Mouse (Mus musculus) heart, adult 2 months (tissue): Measurements from ENCODE around the gene Iqschfp. TPM values are rescaled to one million over a fixed set of nuclear protein-coding genes. Genes with fewer than 3 reads are reported as not detected.

Experiments
- DNase-seq, 2 experiments: peaks; one replicate each; pipeline ENCODE4 v3.0.0; 2021
- H3K27ac ChIP-seq: fragments of 200-600 bp; 2 replicates; pipeline ENCODE4 v1.8.1; 2022
- H3K27me3 ChIP-seq: fragments of 200-500 bp; 2 replicates; pipeline ENCODE4 v1.6.1; 2012; ENCODE audit warnings: mild to moderate bottlenecking, low read length, inconsistent platforms, mixed read lengths; ENCODE audit not compliant: control insufficient read depth, insufficient read depth
- H3K36me3 ChIP-seq: fragments of 200-500 bp; 2 replicates; pipeline ENCODE4 v1.6.1; 2012; ENCODE audit warnings: low read length, inconsistent platforms; ENCODE audit not compliant: control insufficient read depth, insufficient read depth
- H3K4me1 ChIP-seq: fragments of 200-500 bp; 2 replicates; pipeline ENCODE4 v1.6.1; 2011; ENCODE audit warnings: low read length; ENCODE audit not compliant: control insufficient read depth, insufficient read depth
- H3K4me3 ChIP-seq: fragments of 200-600 bp; 2 replicates; pipeline ENCODE4 v1.8.1; 2022
- H3K79me2 ChIP-seq: fragments of 200-500 bp; replicated peaks from 2 replicates; pipeline ENCODE4 v1.6.1; 2012; ENCODE audit warnings: mild to moderate bottlenecking, inconsistent platforms, low read length, moderate library complexity, mixed read lengths; ENCODE audit not compliant: control insufficient read depth, insufficient read depth
- H3K9ac ChIP-seq: fragments of 200-500 bp; 2 replicates; pipeline ENCODE4 v1.6.1; 2012; ENCODE audit warnings: low read depth, mild to moderate bottlenecking, control low read depth, inconsistent platforms, low read length, mixed read lengths
- CTCF ChIP-seq: fragments of 200-600 bp; IDR thresholded peaks from 2 replicates; pipeline ENCODE4 v1.8.1; 2022; ENCODE audit warnings: antibody characterized with exemption, mild to moderate bottlenecking, moderate library complexity
- EP300 ChIP-seq: fragments of 200-500 bp; IDR thresholded peaks from 2 replicates; pipeline ENCODE4 v1.6.1; 2011; ENCODE audit warnings: low read depth, low read length, control low read depth; ENCODE audit not compliant: insufficient read depth
- POLR2A ChIP-seq: fragments of 200-500 bp; IDR thresholded peaks from 2 replicates; pipeline ENCODE4 v1.6.1; 2011; ENCODE audit warnings: mild to moderate bottlenecking, low read depth, low read length, control low read depth; ENCODE audit not compliant: insufficient read depth
- WGBS: fragments of 180-500 bp; shearing (Covaris S2); methylation state at CpG from one replicate; pipeline ENCODE4 v1.1.7; 2018; 5-methylcytosine and 5-hydroxymethylcytosine counted together
- intact Hi-C: fragments of 180-260 bp; cut with DNase I; formaldehyde crosslinking; loops from one replicate; pipeline ENCODE4 v1.15.1; 2025
- polyA plus RNA-seq: library from polyadenylated mRNA; depleted of rRNA; stranded (reverse); fragments of >200 nt; gene quantifications from 2 replicates; pipeline ENCODE4 v1.2.3, GENCODE M21; 2012
- total RNA-seq, 2 experiments: library from RNA; stranded (reverse); gene quantifications; 2 replicates each; pipeline ENCODE4 v1.2.3; 2021

Iqschfp gene
- total and polyA plus RNA-seq, 3 experiments = not detected

- Histone ChIP-seq H3K79me2 (peaks cover 2% of the 10 kb centered on the region), H3K4me1 (peaks cover 23% of the 10 kb centered on the region), H3K27me3 (no peaks in the 10 kb centered on the region), H3K36me3 (peaks cover 15% of the 10 kb centered on the region), H3K4me3 (no peak overlapping the region), H3K9ac (no peak overlapping the region), H3K27ac (no peak overlapping the region)
- 65% methylated on average over 3 of the region's 3 CpGs for WGBS
- TF ChIP-seq CTCF = no peak
- no peak for TF ChIP-seq POLR2A
- no peak for TF ChIP-seq EP300
- intact Hi-C loops = no loop called here
- no peak for DNase-seq
Observed at GRCm38 (mm10) chr3:68504838-68505237, 612.8 kb downstream of the Iqschfp start.

- peaks cover 2% of the 10 kb centered on the region for H3K79me2 ChIP-seq
- intact Hi-C loops = no loop called here
- H3K4me1 ChIP-seq = peaks cover 28% of the 10 kb centered on the region
- TF ChIP-seq EP300 (0 out of 2 replicates have a peak, but pooled peaks have one; percentile 43), CTCF (no peak)
- H3K36me3 ChIP-seq = peaks cover 12% of the 10 kb centered on the region
- 36% methylated on average over 7 of the region's 7 CpGs for WGBS
- H3K4me3 ChIP-seq = no peak overlapping the region
- no peak overlapping the region for H3K9ac ChIP-seq
- DNase-seq = peak in 1 of 2 experiments; percentile 38
- no peaks in the 10 kb centered on the region for H3K27me3 ChIP-seq
- no peak overlapping the region for H3K27ac ChIP-seq
Observed at GRCm38 (mm10) chr3:68506769-68507318, 614.8 kb downstream of the Iqschfp start.

GRCm38 (mm10) chr3:68508629-68509028 is 616.6 kb downstream of the Iqschfp start:
- peak; percentile 69 to 83 for DNase-seq
- intact Hi-C loops = loop anchor here (2.0 kb wide), 2 partner anchors 14 to 34 kb away; no protein-coding TSS in a partner anchor
- peaks cover 2% of the 10 kb centered on the region; the same call in 1 of the 2 replicates for H3K79me2 ChIP-seq
- H3K27me3 ChIP-seq = no peaks in the 10 kb centered on the region
- 4% methylated on average over 6 of the region's 6 CpGs for WGBS
- H3K27ac ChIP-seq = peak overlapping the region; percentile 65
- TF ChIP-seq CTCF (no peak), EP300 (peak; percentile 73; the same call in 1 of the 2 replicates), POLR2A (no peak)
- peaks cover 26% of the 10 kb centered on the region for H3K4me1 ChIP-seq
- H3K4me3 ChIP-seq = no peak overlapping the region
- H3K36me3 ChIP-seq = peaks cover 12% of the 10 kb centered on the region
- 0 out of 2 replicates have a peak overlapping the region, but pooled peaks have one; percentile 5 for H3K9ac ChIP-seq

- H3K4me3 ChIP-seq = no peak overlapping the region
- DNase-seq = no peak
- no peaks in the 10 kb centered on the region for H3K27me3 ChIP-seq
- peaks cover 24% of the 10 kb centered on the region for H3K4me1 ChIP-seq
- intact Hi-C loops = no loop called here
- H3K27ac ChIP-seq = 0 out of 2 replicates have a peak overlapping the region, but pooled peaks have one; percentile 31
- H3K9ac ChIP-seq = no peak overlapping the region
- WGBS = 71% methylated on average over 5 of the region's 5 CpGs
- H3K36me3 ChIP-seq = peaks cover 5% of the 10 kb centered on the region
- peaks cover 2% of the 10 kb centered on the region; the same call in 1 of the 2 replicates for H3K79me2 ChIP-seq
- TF ChIP-seq CTCF (no peak), POLR2A (no peak), EP300 (no peak)
Observed at GRCm38 (mm10) chr3:68510872-68511271, 618.8 kb downstream of the Iqschfp start.

GRCm38 (mm10) chr3:68511744-68512143 is 619.7 kb downstream of the Iqschfp start:
- Histone ChIP-seq H3K4me1 (peaks cover 25% of the 10 kb centered on the region), H3K9ac (no peak overlapping the region), H3K79me2 (peaks cover 2% of the 10 kb centered on the region; the same call in 1 of the 2 replicates), H3K4me3 (no peak overlapping the region), H3K27ac (no peak overlapping the region; the same call in 1 of the 2 replicates), H3K36me3 (peaks cover 2% of the 10 kb centered on the region; the same call in 1 of the 2 replicates), H3K27me3 (no peaks in the 10 kb centered on the region)
- 61% methylated on average over 4 of the region's 4 CpGs for WGBS
- TF ChIP-seq EP300 (no peak), POLR2A (no peak), CTCF (no peak)
- DNase-seq = no peak
- intact Hi-C loops = no loop called here

- Histone ChIP-seq H3K27ac (no peak overlapping the region), H3K36me3 (peaks cover 4% of the 10 kb centered on the region), H3K4me3 (no peak overlapping the region), H3K9ac (no peak overlapping the region), H3K79me2 (peaks cover 2% of the 10 kb centered on the region; the same call in 1 of the 2 replicates), H3K4me1 (peaks cover 21% of the 10 kb centered on the region), H3K27me3 (no peaks in the 10 kb centered on the region)
- 88% methylated on average over 11 of the region's 11 CpGs for WGBS
- intact Hi-C loops = no loop called here
- no peak for DNase-seq
- TF ChIP-seq EP300 = no peak
- no peak for TF ChIP-seq CTCF
- TF ChIP-seq POLR2A = no peak
Observed at GRCm38 (mm10) chr3:68512327-68512726, 620.3 kb downstream of the Iqschfp start.
